Mouse (Mus musculus) forebrain, embryonic 13.5 days (tissue): ENCODE results near the gene C1ql2. TPM values are rescaled to one million over a fixed set of nuclear protein-coding genes. Genes with fewer than 3 reads are reported as not detected.

ENCODE experiments used
- polyA plus RNA-seq: library from polyadenylated mRNA; unstranded; fragments of >200 nt; fragmentation: Nextera tagmentation; extraction: Ambion mirVana; gene quantifications from 2 replicates; pipeline ENCODE4 v1.2.1, GENCODE M21; 2015

Gene C1ql2
- polyA plus RNA-seq, 1 experiment from 2014 or later, result 0.18 TPM

Other genes starting within 250 kb of the C1ql2 start
- gene Dbi, start 219.5 kb upstream of the C1ql2 start, polyA plus RNA-seq, result 1,225 and 1,613 TPM in 2 replicates
- gene 3110009E18Rik, start 219.4 kb upstream of the C1ql2 start, polyA plus RNA-seq, result 24.8 and 29.7 TPM in 2 replicates
- gene Steap3, start 67.9 kb upstream of the C1ql2 start, polyA plus RNA-seq, result 1.3 TPM in 2 replicates
- not detected in 2 replicates for gene Marco, start 164.4 kb downstream of the C1ql2 start, polyA plus RNA-seq